Mouse (Mus musculus): Measurements from ENCODE around the gene Angptl6. TPM values are rescaled to one million over a fixed set of nuclear protein-coding genes. Genes with fewer than 3 reads are reported as not detected.

The Angptl6 gene
- 10 to 100 TPM in 1 of 2 experiments, 1 to 10 TPM in 1; 7.3 to 10.7 TPM for total RNA-seq (2021)
- long read RNA-seq, experiment 1, partial matches to known transcripts, result 16 of 19 reads
- long read RNA-seq, experiment 1, other reads (novel, unspliced or antisense), result 3 of 19 reads
- long read RNA-seq, experiment 2, partial matches to known transcripts, result 14 of 18 reads
- long read RNA-seq, experiment 2, other reads (novel, unspliced or antisense), result 4 of 18 reads

GRCm38 (mm10) chr9:20879097-20879792 is at the start of gene Angptl6:
Angptl6 (minus strand) TSS chr9:20879727.
- DNase-seq (ENCODE audit: low spot score in 2 of 2), result no peak

- DNase-seq (ENCODE audit: low spot score in 2 of 2), result no peak
Measured at GRCm38 (mm10) chr9:20923258-20923657, 43.7 kb upstream of the Angptl6 start.

DNA sequence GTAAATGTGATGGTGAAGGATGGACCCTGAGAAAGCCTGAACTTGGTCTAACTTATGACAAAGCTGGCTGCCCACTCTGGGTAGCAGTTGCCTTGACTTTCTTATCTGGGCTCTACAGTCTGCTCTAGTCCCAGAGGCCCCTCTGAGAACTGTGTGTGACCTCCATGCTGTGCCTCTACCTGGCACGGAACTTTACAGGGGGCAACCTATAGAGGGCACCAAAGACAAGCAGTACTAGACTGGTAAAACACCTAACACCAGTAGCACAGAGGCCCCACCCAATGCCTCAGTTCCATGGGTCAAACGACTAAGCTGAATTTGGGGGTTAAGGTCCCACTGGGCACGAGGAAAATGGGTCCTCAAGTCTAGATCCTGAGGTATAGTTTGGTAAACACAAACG is 36.6 kb upstream of the Angptl6 start:
- DNase-seq (ENCODE audit: low spot score in 2 of 2), result no peak

DNA sequence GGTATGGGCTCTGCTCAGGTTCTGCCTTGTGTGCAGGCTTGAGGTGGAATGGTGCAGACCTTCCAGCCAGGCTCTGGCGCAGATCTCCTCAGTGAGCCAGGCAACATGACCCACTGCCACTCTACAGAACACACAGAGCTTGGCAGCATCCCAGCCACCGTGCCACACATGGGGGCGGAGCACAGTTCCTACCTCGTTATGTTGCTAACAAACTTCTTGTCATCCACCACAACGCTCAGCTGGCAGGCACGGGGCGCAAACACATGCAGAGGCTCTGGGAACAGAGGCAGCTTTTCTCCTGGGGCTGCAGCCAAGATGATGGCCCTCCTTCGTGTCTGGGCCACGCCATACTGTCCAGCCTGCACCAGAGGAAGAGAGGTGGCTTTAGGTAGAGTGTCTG is 30.4 kb upstream of the Angptl6 start:
- no peak for DNase-seq (ENCODE audit: low spot score in 2 of 2)

DNA sequence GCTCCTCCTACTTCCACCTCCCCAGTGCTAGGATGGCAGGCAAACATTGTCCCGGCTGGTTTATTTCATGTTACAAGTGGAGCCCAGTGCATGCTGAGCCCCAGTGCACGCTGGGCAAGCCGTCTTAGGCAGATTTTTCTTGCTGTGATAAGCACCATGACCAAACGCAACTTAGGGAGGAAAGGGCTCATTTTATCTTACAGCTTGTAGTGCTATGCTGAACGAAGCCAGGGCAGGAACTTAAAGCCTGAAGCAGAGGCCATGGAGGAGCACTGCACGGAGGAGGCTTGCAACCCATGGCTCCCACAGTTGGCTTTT is 22.6 kb upstream of the Angptl6 start:
- DNase-seq (ENCODE audit: low spot score in 2 of 2), result no peak

DNA sequence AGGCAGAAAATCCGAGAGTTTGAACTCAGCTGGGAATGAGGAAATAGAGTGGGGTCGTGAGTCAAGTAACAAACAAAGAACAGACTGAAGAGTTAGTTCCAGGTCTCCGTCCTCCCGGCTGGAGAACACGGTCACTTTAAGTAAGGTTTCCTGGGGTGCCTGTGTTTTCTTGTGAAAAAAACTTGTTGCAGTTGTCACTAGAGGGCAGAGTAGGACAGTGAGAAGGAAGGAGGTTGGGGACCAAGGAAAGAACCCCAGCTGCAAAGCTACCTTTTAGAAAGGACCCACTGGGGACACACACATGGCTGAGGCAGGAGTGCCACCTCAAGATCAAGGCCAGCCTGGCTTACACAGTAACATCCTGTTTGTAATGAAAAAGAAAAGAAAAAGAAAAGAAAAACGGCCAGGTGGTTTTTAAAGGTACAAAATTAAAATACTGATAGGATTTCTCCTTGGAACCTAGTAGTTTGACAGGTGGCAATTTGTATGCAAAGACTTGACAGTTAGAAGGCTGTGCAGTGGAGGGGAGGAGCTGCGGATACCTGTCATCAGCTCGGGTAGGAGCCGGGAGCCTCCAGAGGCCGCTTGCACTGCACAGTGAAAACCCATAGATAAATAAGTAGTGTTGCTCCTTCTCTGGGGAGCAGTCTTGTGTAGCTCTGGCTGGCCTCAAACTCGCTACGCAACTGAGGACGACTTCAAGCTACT is 22.1 kb upstream of the Angptl6 start:
- DNase-seq (ENCODE audit: low spot score in 2 of 2), result no peak

DNA sequence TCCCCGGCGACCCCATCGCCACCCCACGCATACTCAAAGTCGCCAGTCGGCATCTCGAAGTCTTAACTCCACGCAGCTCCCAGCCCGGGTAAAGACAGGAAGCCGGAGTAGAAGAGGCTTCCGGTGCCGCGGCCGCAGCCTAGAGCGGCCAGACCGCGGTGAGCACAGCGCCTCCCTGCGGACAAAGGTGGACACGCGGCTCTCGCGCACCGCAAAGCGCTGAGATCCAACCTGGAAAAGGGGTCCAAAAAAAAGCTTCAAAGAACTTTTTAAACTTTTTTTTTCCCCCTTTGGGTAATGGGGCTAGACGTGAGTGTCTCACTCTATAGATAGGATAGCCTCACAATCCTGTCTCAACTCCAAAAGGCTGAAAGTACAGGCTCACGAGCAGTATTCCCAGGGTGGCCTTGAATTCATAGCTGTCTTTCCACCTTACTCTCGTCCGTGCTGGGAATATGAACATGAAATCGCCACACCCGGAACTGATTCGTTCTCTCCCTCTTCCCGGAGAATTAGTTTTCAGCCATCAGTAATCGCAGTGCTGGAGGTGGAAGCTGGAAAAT is 19.1 kb upstream of the Angptl6 start, which contains the start of gene Eif3g:
TSS of gene Eif3g (minus strand) at position 113 of the 563 bp plus-strand sequence.
- DNase-seq (ENCODE audit: low spot score in 2 of 2), result peak; percentile 81 to 83

- DNase-seq (ENCODE audit: low spot score in 2 of 2), result no peak
Measured at GRCm38 (mm10) chr9:20897736-20898510, 18.4 kb upstream of the Angptl6 start.

DNA sequence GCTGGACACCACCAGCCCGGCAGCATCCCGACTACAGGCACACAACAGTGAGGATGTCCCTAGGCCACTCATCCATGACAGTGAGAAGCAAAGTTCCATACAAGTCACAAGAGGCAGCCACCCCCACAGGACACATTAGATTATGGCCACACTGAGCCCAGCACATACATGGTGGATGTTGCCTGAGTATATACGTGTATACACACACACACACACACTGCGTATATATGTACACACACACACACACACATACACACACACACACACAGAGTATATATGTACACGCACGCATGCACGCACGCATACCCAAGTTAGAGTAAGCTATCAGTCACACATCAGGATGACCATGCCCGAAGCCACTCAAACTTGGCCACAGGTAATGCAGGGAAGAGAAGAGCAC is 15.9 kb upstream of the Angptl6 start:
- no peak for DNase-seq (ENCODE audit: low spot score in 2 of 2)

DNA sequence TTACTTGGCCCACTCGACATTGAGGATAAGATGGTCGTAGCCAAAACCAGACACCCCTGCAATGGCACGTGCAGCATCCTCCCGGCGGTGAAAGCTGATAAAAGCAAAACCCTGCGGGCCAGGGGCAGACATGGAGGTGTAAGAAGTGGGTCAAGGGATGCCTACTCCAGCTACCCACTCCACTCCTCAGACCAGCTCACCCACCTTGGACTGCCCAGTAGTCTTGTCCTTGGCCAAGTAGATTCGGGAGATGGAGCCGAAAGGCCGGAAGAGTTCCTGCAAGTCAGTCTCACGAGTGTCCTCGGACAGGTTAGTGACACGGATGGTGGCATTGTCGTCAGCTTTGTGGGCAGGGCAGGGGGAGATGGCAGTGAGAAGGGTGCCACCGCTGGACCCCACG is 15.1 kb upstream of the Angptl6 start:
- DNase-seq (ENCODE audit: low spot score in 2 of 2), result no peak

- no peak for DNase-seq (ENCODE audit: low spot score in 2 of 2)
Measured at GRCm38 (mm10) chr9:20893590-20894343, 14.2 kb upstream of the Angptl6 start.

GRCm38 (mm10) chr9:20893069-20893468 is 13.5 kb upstream of the Angptl6 start:
- DNase-seq (ENCODE audit: low spot score in 2 of 2), result no peak

DNA sequence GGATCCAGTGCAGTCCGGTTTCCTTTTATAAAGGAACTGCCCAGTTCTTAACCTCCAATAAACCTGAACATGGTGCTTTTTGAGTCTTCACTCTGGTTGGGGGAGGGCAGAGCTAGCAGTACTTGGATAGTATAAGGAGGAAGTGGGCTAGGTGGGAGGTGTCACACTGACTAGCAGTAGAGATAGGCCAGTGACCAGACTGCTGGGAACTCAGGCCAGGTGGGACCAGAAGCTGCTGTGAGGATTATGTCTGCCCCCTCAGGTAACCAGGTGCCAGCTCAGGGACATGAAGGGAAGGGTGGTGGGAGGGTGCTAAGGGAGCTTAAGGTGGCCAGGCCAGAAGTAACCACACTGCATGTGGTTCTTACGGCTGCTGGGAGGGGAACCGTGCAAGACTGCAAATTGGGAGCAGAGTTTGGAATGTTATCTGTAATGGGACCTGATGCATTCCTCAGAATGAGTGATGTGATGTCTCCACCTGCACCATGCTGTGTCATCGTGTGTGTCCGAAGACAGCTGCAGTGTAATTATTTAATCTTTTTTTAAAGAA is 12.7 kb upstream of the Angptl6 start:
- DNase-seq (ENCODE audit: low spot score in 2 of 2), result no peak

GRCm38 (mm10) chr9:20891339-20892103 is 12.0 kb upstream of the Angptl6 start:
- DNase-seq (ENCODE audit: low spot score in 2 of 2), result no peak

DNA sequence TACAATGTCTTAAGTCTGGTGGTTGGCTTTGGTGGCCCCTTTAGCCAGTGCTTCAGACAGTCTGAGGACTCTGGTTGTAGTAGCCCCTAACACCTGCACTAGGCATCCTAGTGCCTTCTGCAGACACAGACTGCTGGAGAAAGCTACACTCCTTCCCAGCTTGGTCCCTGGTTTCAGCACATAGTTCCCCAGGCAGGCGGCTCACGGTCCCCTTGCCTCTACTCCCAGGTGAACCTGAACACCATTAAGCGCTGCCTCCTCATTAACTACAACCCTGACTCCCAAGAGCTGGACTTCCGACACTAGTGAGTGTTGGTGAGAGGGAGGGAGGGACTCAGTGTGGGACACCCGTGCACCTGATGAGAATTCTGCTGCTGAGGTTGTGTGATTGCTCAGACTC is 10.9 kb upstream of the Angptl6 start:
- DNase-seq (ENCODE audit: low spot score in 2 of 2), result no peak

DNA sequence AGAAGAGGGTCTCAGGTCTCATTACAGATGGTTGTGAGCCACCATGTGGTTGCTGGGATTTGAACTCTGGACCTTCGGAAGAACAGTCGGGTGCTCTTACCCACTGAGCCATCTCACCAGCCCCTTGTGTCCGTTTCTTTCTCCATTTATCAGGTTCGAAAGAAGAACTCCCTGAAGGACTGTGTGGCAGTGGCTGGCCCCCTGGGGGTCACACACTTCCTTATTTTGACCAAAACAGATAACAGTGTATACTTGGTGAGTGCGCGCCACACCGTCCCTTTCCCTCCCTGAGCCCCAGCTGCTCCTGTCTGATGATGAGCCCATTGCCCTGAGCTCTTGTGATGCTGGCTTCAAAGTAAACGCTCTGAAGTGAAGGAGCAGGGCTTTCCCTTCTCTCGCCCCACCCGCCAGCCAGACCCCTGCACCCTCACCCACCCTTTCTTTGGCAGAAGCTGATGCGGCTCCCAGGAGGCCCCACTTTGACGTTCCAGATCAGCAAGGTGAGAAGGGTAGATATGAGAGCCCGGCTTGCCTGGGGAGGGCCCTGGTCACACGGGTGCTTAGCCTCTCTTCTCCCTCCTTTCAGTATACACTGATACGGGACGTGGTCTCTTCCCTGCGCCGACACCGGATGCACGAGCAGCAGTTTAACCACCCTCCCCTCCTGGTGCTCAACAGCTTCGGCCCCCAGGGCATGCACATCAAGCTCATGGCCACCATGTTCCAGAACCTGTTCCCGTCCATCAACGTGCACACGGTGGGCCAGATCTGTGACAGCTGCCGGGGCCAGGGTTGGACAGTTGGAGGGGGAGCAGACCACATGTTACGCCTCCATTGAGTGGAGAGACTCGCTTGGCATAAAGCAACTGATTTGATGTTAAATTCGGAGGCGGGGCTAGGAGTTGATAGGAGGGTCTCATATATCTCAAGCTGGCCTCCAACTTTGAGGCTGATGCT is 9.9 kb upstream of the Angptl6 start:
- no peak for DNase-seq (ENCODE audit: low spot score in 2 of 2)

DNA sequence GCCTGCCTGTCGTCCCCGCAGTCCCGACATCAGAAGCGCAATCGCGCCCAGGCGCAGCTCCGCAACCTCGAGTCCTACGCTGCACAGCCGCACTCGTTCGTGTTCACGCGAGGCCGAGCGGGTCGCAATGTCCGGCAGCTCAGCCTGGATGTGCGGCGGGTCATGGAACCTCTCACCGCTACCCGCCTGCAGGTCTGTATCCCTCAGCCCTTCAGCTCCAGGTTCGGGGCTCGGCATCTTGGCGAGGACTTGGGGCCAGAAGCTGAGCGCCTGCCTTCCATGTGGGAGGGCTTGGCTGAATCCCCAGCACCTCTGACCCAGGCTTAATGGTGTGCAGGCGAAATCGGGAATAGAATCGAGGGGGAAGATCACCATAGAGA is 8.8 kb upstream of the Angptl6 start:
- DNase-seq (ENCODE audit: low spot score in 2 of 2), result no peak

DNA sequence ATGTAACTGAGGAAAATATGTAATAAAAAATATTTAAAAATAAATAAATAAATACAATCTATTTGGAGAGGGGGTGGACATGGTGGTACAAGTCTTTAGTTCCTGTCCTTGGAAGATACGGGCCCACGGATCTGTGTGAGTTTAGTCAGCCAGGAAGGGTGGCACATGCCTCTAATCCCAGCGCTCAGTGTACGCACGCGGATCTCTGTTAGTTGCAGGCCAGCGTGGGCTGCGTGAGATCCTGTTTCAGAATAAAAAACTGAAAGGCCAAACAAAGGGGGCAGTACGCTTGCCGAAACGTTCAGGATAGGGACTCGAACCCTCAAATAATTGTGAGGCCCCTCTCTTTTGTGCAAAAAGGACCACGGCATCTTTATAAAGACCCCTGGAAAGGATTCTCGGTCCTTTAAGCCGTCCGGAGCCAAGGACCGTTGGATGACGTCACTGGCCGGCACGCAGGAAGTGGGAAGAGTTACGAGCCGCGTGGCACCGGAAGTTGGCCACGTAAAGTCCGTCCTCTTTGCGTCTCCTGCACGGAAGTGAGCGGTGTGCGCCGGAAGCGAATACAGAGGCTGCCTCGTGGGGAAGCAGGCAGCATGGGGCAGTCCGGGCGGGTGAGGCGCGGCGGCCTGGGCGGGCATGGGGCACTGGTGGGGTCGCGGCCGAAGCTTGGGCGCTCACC is 8.3 kb upstream of the Angptl6 start, which contains the start of gene Ppan:
TSS of gene Ppan (plus strand) at position 472 of the 682 bp plus-strand sequence.
- DNase-seq (ENCODE audit: low spot score in 2 of 2), result peak; percentile 95 to 97
